Mouse (Mus musculus) kidney, postnatal 36 days (tissue): ENCODE measurements around the gene Rpl5.
"Not testable (repeated sequence)": the region's sequence is repeated elsewhere in the genome, so short reads cannot be mapped to it uniquely, and the experiment has no call there.

Experiments
- DNase-seq, 2 experiments: peaks; one replicate each; pipeline ENCODE4 v3.0.0; 2021 to 2022; ENCODE audit warnings: mixed read lengths in 2 of 2

Gene Rpl5

GRCm38 (mm10) chr5:107901014-107901615 is 813 bp downstream of the Rpl5 start:
- peak in 1 of 2 experiments; percentile 21 for DNase-seq

- no peak for DNase-seq
Observed at GRCm38 (mm10) chr5:107904325-107904724, 4.0 kb downstream of the Rpl5 start.

- no peak for DNase-seq
Observed at GRCm38 (mm10) chr5:107908514-107909110, 8.3 kb downstream of the Rpl5 start.

- DNase-seq, result no peak
Observed at GRCm38 (mm10) chr5:107909668-107910067, 9.4 kb downstream of the Rpl5 start.

GRCm38 (mm10) chr5:107910084-107910616 is 9.8 kb downstream of the Rpl5 start:
- no peak for DNase-seq

- no peak for DNase-seq
Observed at GRCm38 (mm10) chr5:107911012-107911411, 10.7 kb downstream of the Rpl5 start.

- DNase-seq, result no peak
Observed at GRCm38 (mm10) chr5:107915280-107915679, 15.0 kb downstream of the Rpl5 start.

- DNase-seq, result peak; percentile 50 to 80
Observed at GRCm38 (mm10) chr5:107921400-107922252, 21.3 kb downstream of the Rpl5 start.

GRCm38 (mm10) chr5:107922836-107923235 is 22.5 kb downstream of the Rpl5 start:
- DNase-seq, result no peak

- DNase-seq, result peak; percentile 57 to 65
Observed at GRCm38 (mm10) chr5:107924564-107924963, 24.3 kb downstream of the Rpl5 start.

GRCm38 (mm10) chr5:107926550-107927249 is 26.4 kb downstream of the Rpl5 start:
- no peak for DNase-seq

GRCm38 (mm10) chr5:107932556-107932955 is 32.3 kb downstream of the Rpl5 start:
- DNase-seq, result no peak

- DNase-seq, result no peak
Observed at GRCm38 (mm10) chr5:107933202-107933974, 33.1 kb downstream of the Rpl5 start.

- DNase-seq, result no peak
Observed at GRCm38 (mm10) chr5:107934770-107935543, 34.7 kb downstream of the Rpl5 start.

GRCm38 (mm10) chr5:107936625-107937389 is 36.5 kb downstream of the Rpl5 start:
- no peak for DNase-seq

GRCm38 (mm10) chr5:107938483-107938882 is 38.2 kb downstream of the Rpl5 start:
- not testable (repeated sequence) for DNase-seq

GRCm38 (mm10) chr5:107938886-107939285 is 38.6 kb downstream of the Rpl5 start:
- DNase-seq, result no peak

- peak; percentile 62 to 82 for DNase-seq
Observed at GRCm38 (mm10) chr5:107939701-107940100, 39.4 kb downstream of the Rpl5 start.

- DNase-seq, result peak; percentile 76 to 88
Observed at GRCm38 (mm10) chr5:107941222-107941621, 40.9 kb downstream of the Rpl5 start.

GRCm38 (mm10) chr5:107942941-107943340 is 42.6 kb downstream of the Rpl5 start:
- no peak for DNase-seq
